Mouse (Mus musculus) heart, adult 18-20 months (tissue): ENCODE data around the gene Thegl. TPM values are rescaled to one million over a fixed set of nuclear protein-coding genes. Genes with fewer than 3 reads are reported as not detected.
"Not testable (repeated sequence)": the region's sequence is repeated elsewhere in the genome, so short reads cannot be mapped to it uniquely, and the experiment has no call there.

Source experiments
- DNase-seq, 2 experiments: peaks; one replicate each; pipeline ENCODE4 v3.0.0; 2021 to 2022; ENCODE audit warnings: mixed read lengths in 1 of 2
- long read RNA-seq, 2 experiments: library from polyadenylated mRNA; stranded (forward); transcript quantifications; one replicate each; pipeline ENCODE4 v2.0.0; 2021
- total RNA-seq, 2 experiments: library from RNA; stranded (reverse); gene quantifications; 2 replicates each; pipeline ENCODE4 v1.2.3; 2021

Thegl gene
- not detected for total RNA-seq
- long read RNA-seq, experiment 1, partial matches to known transcripts, result 0 of 1 reads
- long read RNA-seq, experiment 1, other reads (novel, unspliced or antisense), result 1 of 1 reads
- long read RNA-seq, experiment 2, result 0 reads

GRCm38 (mm10) chr5:77015544-77016482 lies at the start of gene Thegl:
Gene Thegl, plus strand, starts transcription at chr5:77016023.
- peak; percentile 75 to 80 for DNase-seq

DNA sequence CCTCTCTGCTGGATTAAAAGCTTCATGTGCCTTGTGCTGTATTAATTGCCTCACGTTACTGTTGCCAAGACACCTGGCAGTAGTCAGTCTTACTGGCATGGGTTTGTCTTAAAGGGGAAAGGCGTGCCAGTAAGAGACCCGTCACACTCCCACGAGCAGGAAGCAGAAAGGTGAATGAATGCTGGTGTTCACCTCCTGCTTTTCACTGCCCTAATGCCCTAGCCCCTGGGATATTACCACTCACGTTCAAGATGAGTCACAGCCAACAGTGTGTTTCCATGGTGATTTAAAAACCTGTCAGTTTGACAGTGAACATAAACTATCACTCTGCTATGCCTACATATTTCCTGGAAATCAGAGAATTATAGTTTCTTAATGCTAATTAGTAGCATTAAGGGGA lies 46.6 kb upstream of the Thegl start:
- DNase-seq, result no peak

- not testable (repeated sequence) for DNase-seq
Measured at GRCm38 (mm10) chr5:76971115-76971514, 44.7 kb upstream of the Thegl start.

- DNase-seq, result no peak
Measured at GRCm38 (mm10) chr5:76973488-76973887, 42.3 kb upstream of the Thegl start.

DNA sequence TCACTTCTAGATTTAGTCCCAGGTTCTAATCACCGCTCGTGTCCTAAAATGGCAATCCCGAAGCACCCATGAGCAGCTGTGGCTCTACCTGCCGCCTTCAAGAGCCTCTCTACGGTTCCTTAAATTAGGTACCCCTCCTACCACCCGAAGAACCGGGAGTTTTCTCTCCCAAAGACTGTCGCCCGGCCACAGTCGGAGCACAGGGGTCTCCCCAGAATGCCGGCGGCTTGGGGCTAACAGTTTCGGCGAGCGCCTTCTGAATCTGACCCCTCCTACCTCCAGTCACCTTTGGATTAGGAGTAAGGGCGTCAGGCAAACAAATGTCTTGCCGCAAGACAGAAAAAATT lies 41.6 kb upstream of the Thegl start:
- no peak for DNase-seq

DNA sequence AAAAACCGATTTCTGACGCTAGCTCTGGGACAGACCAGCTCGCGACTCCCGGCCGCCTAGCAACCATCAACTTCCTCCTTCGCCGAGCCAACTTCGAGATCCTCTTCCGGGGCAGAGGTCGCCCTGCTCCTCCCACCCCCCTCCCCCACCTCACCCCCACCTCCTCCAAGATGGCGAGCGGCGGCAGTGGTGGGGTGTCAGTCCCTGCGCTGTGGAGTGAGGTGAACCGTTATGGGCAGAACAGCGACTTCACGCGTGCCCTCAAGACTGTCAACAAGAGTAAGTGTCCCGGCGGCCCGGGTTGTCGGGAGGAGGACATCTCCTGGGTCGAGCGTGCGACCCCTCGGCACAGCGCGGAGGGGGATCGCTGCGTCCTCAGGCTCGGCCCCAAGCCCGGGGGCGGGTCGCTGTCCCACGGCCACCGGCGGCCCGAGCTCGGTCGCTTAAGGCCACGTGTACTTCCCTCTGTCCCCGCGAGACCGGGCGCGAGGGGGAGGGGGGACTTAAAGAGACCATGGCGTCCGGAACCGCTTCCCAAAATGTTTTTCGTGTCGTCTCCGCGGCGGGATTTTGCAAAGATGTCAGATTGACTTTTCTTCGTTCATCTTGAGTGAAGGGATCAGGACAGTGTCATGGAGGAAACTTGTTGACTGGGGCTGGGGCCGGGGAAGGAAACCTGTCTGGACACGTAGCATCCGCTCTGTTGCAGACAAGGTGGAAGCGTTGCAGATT lies 41.1 kb upstream of the Thegl start, which contains the start of gene Srp72:
Gene Srp72, plus strand, starts transcription at position 130 of the 732 bp plus-strand sequence.
- peak; percentile 87 to 88 for DNase-seq

DNA sequence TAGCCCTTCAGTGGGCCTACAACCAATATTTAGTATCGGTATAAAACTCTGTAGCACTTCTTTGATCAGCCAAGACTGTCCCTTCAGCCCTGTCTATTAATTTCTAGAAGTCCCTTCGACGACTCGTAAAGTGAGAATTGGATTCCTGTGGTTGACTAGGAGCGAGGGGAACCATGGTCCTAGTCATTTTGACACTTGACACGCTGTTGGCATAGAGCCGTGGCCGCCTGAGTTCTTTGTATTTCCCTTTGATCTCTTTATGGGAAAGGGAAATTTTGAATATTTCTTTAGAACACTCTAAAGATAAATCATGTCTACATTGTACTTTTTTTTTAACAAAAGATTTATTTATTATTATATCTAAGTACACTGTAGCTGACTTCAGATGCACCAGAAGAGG lies 40.1 kb upstream of the Thegl start:
- no peak for DNase-seq

DNA sequence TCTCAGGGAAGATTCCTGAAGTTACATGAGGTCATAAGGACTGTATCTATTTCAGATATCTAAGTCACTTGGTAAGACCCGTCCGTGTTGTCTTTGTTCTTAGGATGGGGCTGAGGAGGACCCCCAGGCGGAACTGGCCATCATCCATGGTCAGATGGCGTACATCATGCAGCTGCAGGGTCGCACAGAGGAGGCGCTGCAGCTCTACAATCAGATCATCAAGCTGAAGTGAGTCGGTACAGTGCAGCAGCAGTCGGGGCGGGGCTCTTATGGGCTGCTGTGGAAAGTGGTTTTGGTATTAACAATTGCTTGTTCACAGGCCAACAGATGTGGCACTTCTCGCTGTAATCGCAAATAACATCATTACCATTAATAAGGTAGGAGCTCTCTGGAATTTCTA lies 31.8 kb upstream of the Thegl start:
- DNase-seq, result no peak

DNA sequence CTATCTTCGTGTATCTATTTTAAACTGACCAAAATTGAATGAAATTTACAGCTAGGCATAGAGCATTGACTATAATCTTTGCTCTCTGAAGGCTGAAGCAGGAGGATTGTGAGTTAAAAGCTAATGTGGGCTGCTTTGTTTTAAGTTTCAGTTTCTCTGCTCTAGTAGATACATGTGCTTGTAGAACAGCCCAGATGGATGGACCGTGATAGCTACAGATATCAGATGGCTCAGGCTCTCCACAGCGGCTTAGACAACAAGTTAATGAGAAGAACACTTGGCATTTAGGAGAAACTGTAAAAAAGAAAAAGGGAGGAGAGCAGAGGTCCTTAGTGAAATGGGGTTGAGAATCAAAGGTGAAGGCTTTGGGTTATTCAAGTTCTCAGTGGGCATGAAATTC lies 25.0 kb upstream of the Thegl start:
- DNase-seq, result no peak

DNA sequence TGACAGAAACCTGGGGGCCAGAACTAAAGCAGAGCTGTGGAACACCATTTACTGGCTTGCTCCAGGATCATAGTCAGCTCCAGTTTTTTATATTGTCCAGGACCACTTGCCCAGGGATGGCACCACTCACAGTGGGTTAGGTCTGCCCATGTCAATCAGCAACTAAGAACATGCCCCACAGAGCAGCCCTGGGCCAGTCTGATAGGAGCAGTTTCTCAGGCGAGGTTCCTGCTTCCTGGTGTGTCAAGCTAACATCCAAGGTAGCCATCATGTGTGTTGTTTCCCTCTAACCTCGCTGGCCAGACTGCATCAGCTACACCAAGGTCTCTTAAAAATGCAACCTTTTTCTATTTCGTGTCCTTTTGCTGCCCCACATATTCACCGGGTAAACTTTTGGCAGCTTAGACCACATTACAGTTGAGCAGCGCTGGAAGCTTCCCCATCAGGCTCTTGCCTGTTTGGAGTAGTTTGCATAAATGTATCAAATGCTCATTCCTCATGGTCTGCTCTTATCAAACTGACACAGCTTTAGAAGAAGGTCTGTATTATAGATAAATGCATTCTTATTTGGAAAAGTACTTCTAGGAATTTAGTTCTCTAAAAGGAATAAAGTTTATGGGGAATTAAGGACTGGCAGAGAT lies 22.5 kb upstream of the Thegl start:
- no peak for DNase-seq

DNA sequence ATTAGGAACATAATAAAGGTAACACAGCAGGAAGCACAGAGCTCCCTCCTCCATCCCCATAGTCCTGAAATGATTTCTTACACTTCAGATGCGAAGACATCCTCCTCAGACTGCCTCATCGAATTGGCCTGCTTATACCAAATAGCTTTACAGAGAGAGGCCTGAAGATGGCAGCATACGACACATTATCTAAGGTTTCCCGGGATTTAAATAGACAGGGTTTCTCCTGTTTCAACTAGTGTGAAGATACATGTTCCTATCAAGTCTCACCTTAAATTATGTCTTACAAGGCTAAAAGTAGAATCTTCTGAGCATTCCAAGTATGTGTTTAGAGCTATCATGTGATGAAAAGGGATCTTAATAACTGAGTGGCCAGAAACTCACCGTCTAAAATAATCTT lies 17.4 kb upstream of the Thegl start:
- no peak for DNase-seq

- no peak for DNase-seq
Measured at GRCm38 (mm10) chr5:77001192-77001591, 14.6 kb upstream of the Thegl start.

DNA sequence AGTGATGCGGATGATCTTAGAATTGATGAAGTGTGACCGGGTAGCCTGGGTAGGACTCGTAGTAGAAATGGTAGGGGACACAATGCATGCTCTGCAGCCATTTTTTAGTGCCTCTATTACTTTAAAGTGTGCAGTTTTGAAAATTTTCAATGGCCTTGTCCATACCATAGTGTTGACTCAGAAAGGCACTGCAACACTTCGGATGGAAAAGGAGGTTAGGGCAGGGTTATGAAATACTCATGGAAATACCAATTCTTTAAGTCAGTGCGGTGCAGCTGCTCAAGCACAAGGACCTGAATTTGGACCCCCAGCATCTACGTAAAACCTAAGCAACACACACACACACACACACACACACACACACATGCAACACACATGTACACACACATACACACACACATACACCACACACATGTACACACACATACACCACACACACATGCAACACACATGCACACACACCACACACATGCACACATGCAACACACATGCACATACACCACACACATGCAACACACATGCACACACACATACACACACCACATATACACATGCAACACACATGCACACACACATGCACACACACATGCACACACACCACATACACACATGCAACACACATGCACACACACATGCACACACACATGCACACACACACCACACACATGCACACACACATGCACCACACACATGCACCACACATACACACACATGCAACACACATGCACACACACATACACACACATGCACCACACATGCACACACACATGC lies 11.6 kb upstream of the Thegl start, which contains the start of gene Arl9:
Gene Arl9, plus strand, starts transcription at position 5 of the 771 bp plus-strand sequence.
- no peak for DNase-seq

DNA sequence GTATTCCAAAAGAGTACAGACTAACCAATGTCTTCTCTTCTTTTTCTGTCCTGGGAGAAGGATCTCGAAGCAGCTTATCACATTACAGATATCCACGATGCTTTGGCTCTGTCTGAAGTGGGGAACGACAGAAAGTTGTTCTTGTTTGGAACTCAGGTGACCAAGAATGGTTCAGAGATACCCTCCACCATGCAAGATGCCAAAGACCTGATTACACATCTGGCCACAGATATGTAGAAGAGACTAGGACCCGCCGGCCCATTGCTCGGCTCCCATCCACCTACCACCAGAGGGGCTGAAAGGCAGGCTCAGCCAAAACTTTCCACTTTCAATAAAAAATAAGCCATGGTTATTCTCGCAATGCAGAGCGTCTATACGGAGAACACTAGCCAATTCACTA lies 5.5 kb upstream of the Thegl start:
- DNase-seq, result no peak

GRCm38 (mm10) chr5:77011082-77011481 lies 4.7 kb upstream of the Thegl start:
- DNase-seq, result no peak

GRCm38 (mm10) chr5:77013171-77013570 lies 2.7 kb upstream of the Thegl start:
- DNase-seq, result peak in 1 of 2 experiments; percentile 10

DNA sequence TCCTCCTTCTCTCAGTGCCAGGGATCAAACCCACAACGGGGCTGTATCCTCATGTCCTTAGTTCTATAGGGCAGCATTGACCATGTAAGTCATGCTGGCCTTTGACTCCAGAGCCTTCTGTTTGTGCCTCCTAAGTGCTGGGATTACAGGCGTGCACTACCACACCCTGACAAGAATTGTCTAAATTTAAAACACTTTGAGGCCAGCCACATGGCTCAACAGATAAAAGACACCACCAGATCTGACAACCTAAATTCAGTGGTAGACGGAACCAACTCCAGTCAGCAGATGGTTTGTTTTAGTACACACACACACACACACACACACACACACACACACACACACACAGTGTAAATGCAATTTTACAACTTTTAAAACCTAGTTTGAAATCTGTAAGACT lies 12.2 kb downstream of the Thegl start:
- no peak for DNase-seq

DNA sequence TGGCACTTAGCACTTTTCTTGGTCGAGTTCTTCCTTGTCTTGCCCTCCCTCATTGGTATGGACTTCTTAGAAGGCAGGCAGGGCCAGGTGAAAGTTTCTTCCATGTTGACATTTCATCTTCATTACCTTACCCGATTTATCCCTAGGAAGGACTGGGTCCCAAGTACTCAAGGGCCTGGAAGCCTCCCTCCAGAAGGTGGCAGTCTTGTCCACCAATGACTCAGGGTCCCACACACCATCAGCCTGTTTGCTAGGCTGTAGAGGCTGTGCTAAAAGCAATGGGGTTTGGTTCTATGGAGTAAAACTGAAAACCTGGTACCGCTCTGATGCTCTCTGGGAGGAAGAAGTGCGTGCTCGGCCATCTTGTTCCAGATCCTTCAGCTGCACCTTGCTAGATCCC lies 13.9 kb downstream of the Thegl start:
- peak; percentile 39 to 71 for DNase-seq

GRCm38 (mm10) chr5:77035101-77035500 lies 19.3 kb downstream of the Thegl start:
- not testable (repeated sequence) for DNase-seq

DNA sequence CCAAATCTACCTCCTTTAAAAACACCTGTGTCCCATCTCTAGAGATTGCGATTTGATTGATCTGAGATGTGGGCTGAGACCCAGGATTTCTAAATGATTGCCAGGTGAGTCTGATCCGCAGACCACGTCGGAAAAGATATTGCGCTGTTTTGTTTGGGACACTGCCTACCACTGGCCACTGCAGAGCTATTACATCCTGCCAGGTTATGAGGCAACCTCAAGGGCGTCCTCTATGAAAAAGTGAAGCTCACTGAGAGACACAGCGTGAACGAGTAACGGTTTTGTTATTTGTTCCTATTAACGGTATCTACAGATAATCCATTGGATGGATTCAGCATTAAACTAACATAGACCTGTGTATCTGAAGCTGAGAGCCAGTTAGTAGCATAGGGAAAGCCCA lies 22.6 kb downstream of the Thegl start:
- no peak for DNase-seq

DNA sequence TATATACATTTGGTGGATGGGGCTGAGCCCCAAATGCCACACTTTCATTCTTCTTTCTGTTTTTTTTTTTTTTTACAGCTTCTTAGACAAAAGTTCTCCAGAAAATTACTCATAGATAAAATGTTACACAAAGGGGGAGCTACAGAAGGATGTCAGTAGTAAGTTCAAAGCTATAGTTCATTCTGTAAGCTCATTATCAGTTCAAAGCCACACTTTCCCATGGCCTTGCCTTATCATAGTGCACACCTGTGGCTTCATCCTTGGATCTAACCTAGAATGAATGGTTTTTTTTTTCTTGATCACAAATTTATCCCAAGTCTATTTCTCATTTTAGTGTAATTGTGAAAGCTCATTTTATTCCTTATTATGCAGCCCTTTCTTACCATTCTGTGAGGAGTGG lies 23.6 kb downstream of the Thegl start:
- DNase-seq, result no peak

GRCm38 (mm10) chr5:77044362-77044761 lies 28.5 kb downstream of the Thegl start:
- no peak for DNase-seq
